ENCODE assay signal across 16 mouse cellular contexts in the genomic region with DNA sequence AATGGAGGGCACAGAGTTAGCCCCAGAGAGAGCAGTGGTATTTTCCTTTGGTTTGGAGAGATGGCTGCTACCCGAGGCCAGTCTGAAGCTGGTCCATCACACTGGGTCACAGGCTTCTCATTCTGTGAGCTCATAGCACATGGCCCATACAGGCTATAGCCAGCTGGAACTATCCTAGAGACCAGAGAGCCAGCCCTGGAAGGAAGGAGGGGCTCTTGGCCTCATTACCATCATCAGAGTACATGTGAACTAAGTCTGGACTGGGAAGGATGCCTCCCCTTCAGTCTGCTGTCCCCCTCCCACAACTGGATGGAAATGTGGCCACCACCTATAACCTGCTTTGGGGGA.
DNase-seq lines count a peak whose midpoint lies in the region; ATAC-seq and TF ChIP-seq lines count a peak whose summit lies in the region.
"Had no signal": no experiment of that assay in that cellular context is flagged by ENCODE, and none has a peak within 500 bp of the region (broad histone marks: within the 10 kb centered on the region; RNA-seq: fewer than 3 reads in every experiment).

No protein-coding gene starts in this region.

- H3K27ac ChIP-seq in stomach, embryonic 14.5 days (ENCODE audit: low read length), result no peak overlapping the region
- no peak overlapping the region for H3K27ac ChIP-seq in stomach, postnatal 0 days (replicated peaks)
- peak overlapping the region; percentile 77 for H3K27ac ChIP-seq in forebrain, embryonic 15.5 days (replicated peaks)
- peak overlapping the region; percentile 36; the same call in 1 of the 2 replicates for H3K27ac ChIP-seq in hindbrain, postnatal 0 days
- no peak overlapping the region for H3K27ac ChIP-seq in heart, embryonic 10.5 days
- H3K27ac ChIP-seq: embryonic facial prominence, embryonic 15.5 days; intestine, embryonic 15.5 days; kidney, postnatal 0 days; lung, embryonic 15.5 days had no signal

- H3K4me1 ChIP-seq in stomach, embryonic 14.5 days (ENCODE audit: control insufficient read depth, insufficient read depth, low read length), result peaks cover 7% of the 10 kb centered on the region; the same call in 1 of the 2 replicates
- H3K4me1 ChIP-seq in stomach, postnatal 0 days (replicated peaks; ENCODE audit: control insufficient read depth, insufficient read depth), result no peaks in the 10 kb centered on the region
- H3K4me1 ChIP-seq in forebrain, embryonic 15.5 days, result peaks cover 48% of the 10 kb centered on the region
- peaks cover 14% of the 10 kb centered on the region; the same call in 1 of the 2 replicates for H3K4me1 ChIP-seq in hindbrain, postnatal 0 days (ENCODE audit: insufficient read depth, low read length)
- H3K4me1 ChIP-seq in heart, embryonic 10.5 days, result no peaks in the 10 kb centered on the region; the same call in 1 of the 2 replicates
- H3K4me1 ChIP-seq: embryonic facial prominence, embryonic 15.5 days; intestine, embryonic 15.5 days had no signal

- 0 out of 2 replicates have a peak, but pooled peaks have one; percentile 14 for ATAC-seq in stomach, embryonic 14.5 days (ENCODE audit: insufficient number of reproducible peaks, insufficient read depth, low FRiP score, low read depth)
- no peak for ATAC-seq in stomach, postnatal 0 days (ENCODE audit: low FRiP score, low TSS enrichment)
- ATAC-seq in forebrain, embryonic 15.5 days (replicated peaks), result no peak
- ATAC-seq in hindbrain, postnatal 0 days, result peak; percentile 72
- no peak for ATAC-seq in erythroid progenitor cell, adult 5-6 weeks (replicated peaks; ENCODE audit: low FRiP score, poor library complexity, severe bottlenecking)
- ATAC-seq: activated CD4-positive, CD25-positive, alpha-beta regulatory T cell, adult 4 months; intestine, embryonic 15.5 days had no signal

- no peak for DNase-seq in stomach, postnatal 0 days (ENCODE audit: low spot score)
- no peak for DNase-seq in hindbrain, postnatal 0 days (ENCODE audit: low spot score)
- DNase-seq in heart, embryonic 10.5 days (ENCODE audit: low spot score), result no peak
- no peak for DNase-seq in ovary, postnatal 14 days (ENCODE audit: low spot score)
- DNase-seq: cerebellum, postnatal 25 days; liver; right cerebral cortex, adult 18-20 months; thymus, adult 18-20 months had no signal

- 45% methylated on average over 1 of the region's 1 CpGs for WGBS in stomach, embryonic 14.5 days
- WGBS in stomach, postnatal 0 days, result 43% methylated on average over 1 of the region's 1 CpGs
- 0% methylated on average over 1 of the region's 1 CpGs for WGBS in forebrain, embryonic 15.5 days
- 19% methylated on average over 1 of the region's 1 CpGs for WGBS in hindbrain, postnatal 0 days
- WGBS in heart, embryonic 10.5 days, result 30% methylated on average over 1 of the region's 1 CpGs

- TF ChIP-seq EP300 in stomach, postnatal 0 days (optimal IDR thresholded peaks at IDR 0.05), result no peak

- no peaks in the 10 kb centered on the region for H3K27me3 ChIP-seq in stomach, embryonic 14.5 days (ENCODE audit: control insufficient read depth, insufficient read depth, low read length)
- H3K27me3 ChIP-seq in stomach, postnatal 0 days (ENCODE audit: control insufficient read depth, insufficient read depth, low read length), result no peaks in the 10 kb centered on the region
- 0 out of 2 replicates have a peak, but pooled peaks cover 4% of the 10 kb centered on the region for H3K27me3 ChIP-seq in forebrain, embryonic 15.5 days
- H3K27me3 ChIP-seq in hindbrain, postnatal 0 days (ENCODE audit: insufficient read depth, low read length), result no peaks in the 10 kb centered on the region; the same call in 1 of the 2 replicates
- peaks cover 23% of the 10 kb centered on the region; the same call in 1 of the 2 replicates for H3K27me3 ChIP-seq in heart, embryonic 10.5 days (ENCODE audit: insufficient read depth, poor library complexity, severe bottlenecking)
- H3K27me3 ChIP-seq: embryonic facial prominence, embryonic 15.5 days; intestine, embryonic 15.5 days; lung, embryonic 15.5 days had no signal

- no peaks in the 10 kb centered on the region for H3K9me3 ChIP-seq in stomach, embryonic 14.5 days (ENCODE audit: control insufficient read depth, low read depth, low read length)
- no peaks in the 10 kb centered on the region for H3K9me3 ChIP-seq in stomach, postnatal 0 days (ENCODE audit: control insufficient read depth, low read length)
- no peaks in the 10 kb centered on the region for H3K9me3 ChIP-seq in forebrain, embryonic 15.5 days
- H3K9me3 ChIP-seq in hindbrain, postnatal 0 days (ENCODE audit: low read length), result no peaks in the 10 kb centered on the region
- no peaks in the 10 kb centered on the region for H3K9me3 ChIP-seq in heart, embryonic 10.5 days
- H3K9me3 ChIP-seq: embryonic facial prominence, embryonic 15.5 days; intestine, embryonic 15.5 days; lung, embryonic 15.5 days had no signal

- no peak overlapping the region for H3K4me2 ChIP-seq in stomach, embryonic 14.5 days (replicated peaks; ENCODE audit: low read depth, low read length)
- H3K4me2 ChIP-seq in stomach, postnatal 0 days (replicated peaks; ENCODE audit: low read depth), result no peak overlapping the region
- H3K4me2 ChIP-seq in forebrain, embryonic 15.5 days (replicated peaks), result no peak overlapping the region; the same call in 1 of the 2 replicates
- no peak overlapping the region for H3K4me2 ChIP-seq in hindbrain, postnatal 0 days (ENCODE audit: low read depth, low read length)
- H3K4me2 ChIP-seq: embryonic facial prominence, embryonic 15.5 days; intestine, embryonic 15.5 days; lung, embryonic 15.5 days had no signal

- H3K36me3 ChIP-seq in stomach, embryonic 14.5 days (ENCODE audit: control insufficient read depth, insufficient read depth, low read length), result no peaks in the 10 kb centered on the region
- no peaks in the 10 kb centered on the region for H3K36me3 ChIP-seq in stomach, postnatal 0 days (ENCODE audit: control insufficient read depth, insufficient read depth, low read length)
- H3K36me3 ChIP-seq in forebrain, embryonic 15.5 days, result no peaks in the 10 kb centered on the region
- 0 out of 2 replicates have a peak, but pooled peaks cover 6% of the 10 kb centered on the region for H3K36me3 ChIP-seq in hindbrain, postnatal 0 days (ENCODE audit: insufficient read depth, low read length)
- no peaks in the 10 kb centered on the region for H3K36me3 ChIP-seq in heart, embryonic 10.5 days
- H3K36me3 ChIP-seq: embryonic facial prominence, embryonic 15.5 days; intestine, embryonic 15.5 days; lung, embryonic 15.5 days had no signal

- no peak for TF ChIP-seq CTCF in stomach, postnatal 0 days (IDR thresholded peaks at IDR 0.05; ENCODE audit: low read depth)
- TF ChIP-seq CTCF in hindbrain, postnatal 0 days (IDR thresholded peaks at IDR 0.05; ENCODE audit: low read depth), result no peak

- no peak overlapping the region for H3K9ac ChIP-seq in stomach, embryonic 14.5 days (replicated peaks; ENCODE audit: low read depth, low read length)
- no peak overlapping the region for H3K9ac ChIP-seq in stomach, postnatal 0 days (ENCODE audit: low read length)
- no peak overlapping the region for H3K9ac ChIP-seq in forebrain, embryonic 15.5 days (replicated peaks)
- H3K9ac ChIP-seq in hindbrain, postnatal 0 days (replicated peaks; ENCODE audit: low read length), result no peak overlapping the region
- H3K9ac ChIP-seq: embryonic facial prominence, embryonic 15.5 days; intestine, embryonic 15.5 days; lung, embryonic 15.5 days had no signal

- no peak overlapping the region for H3K4me3 ChIP-seq in stomach, embryonic 14.5 days (ENCODE audit: low read depth, low read length)
- H3K4me3 ChIP-seq in stomach, postnatal 0 days (ENCODE audit: low read depth, low read length), result no peak overlapping the region
- no peak overlapping the region for H3K4me3 ChIP-seq in forebrain, embryonic 15.5 days
- H3K4me3 ChIP-seq in hindbrain, postnatal 0 days (ENCODE audit: low read length), result no peak overlapping the region
- H3K4me3 ChIP-seq in heart, embryonic 10.5 days, result no peak overlapping the region
- H3K4me3 ChIP-seq: embryonic facial prominence, embryonic 15.5 days; intestine, embryonic 15.5 days; lung, embryonic 15.5 days had no signal

Comparison
In these comparisons a context has a peak if more than half of its experiments do, and no peak if none do; other contexts are left out.
1. ATAC-seq: peak in stomach, embryonic 14.5 days (single experiment) and hindbrain, postnatal 0 days (single experiment); none in stomach, postnatal 0 days (single experiment), forebrain, embryonic 15.5 days (single experiment) and erythroid progenitor cell, adult 5-6 weeks (single experiment).
2. H3K27ac ChIP-seq: peak in forebrain, embryonic 15.5 days (single experiment) and hindbrain, postnatal 0 days (single experiment); none in stomach, embryonic 14.5 days (single experiment), stomach, postnatal 0 days (single experiment) and heart, embryonic 10.5 days (single experiment).